Mouse (Mus musculus): ENCODE results near the gene Wdr91. TPM values are rescaled to one million over a fixed set of nuclear protein-coding genes. Genes with fewer than 3 reads are reported as not detected.

The Wdr91 gene
- polyA plus RNA-seq, 1 experiment from 2014 or later: 15.0 TPM

DNA sequence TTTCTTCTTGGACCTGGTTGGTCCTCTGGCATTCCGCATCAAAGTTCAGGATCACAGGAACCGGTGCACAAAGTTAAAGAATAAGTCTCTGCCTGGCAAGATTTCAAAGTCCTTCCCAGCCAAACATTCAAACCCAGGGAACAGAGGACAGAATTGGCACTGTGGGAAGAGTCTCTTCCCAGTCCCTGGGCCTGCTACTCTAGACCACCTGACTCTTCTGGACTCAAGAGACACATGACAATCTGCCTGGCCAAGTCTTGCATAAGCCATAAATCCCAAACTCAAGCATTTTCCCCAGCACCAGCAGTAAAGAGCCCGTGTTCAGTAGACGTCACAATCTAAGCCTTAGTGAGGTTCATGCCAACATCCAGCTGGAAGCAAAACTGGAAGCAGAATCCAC is 4.0 kb downstream of the Wdr91 start:
- Histone ChIP-seq H3K27me3 (ENCODE audit: control insufficient read depth, insufficient read depth, low read length) (no peaks in the 10 kb centered on the region), H3K4me1 (replicated peaks; ENCODE audit: control insufficient read depth, insufficient read depth, low read length) (peaks cover 12% of the 10 kb centered on the region; the same call in 1 of the 2 replicates), H3K36me3 (replicated peaks; ENCODE audit: control insufficient read depth, insufficient read depth) (peaks cover 57% of the 10 kb centered on the region), H3K9me3 (ENCODE audit: control insufficient read depth, low read length) (no peaks in the 10 kb centered on the region), H3K27ac (no peak overlapping the region), H3K4me3 (replicated peaks; ENCODE audit: low read length) (no peak overlapping the region), H3K4me2 (replicated peaks) (no peak overlapping the region), H3K9ac (no peak overlapping the region)
- WGBS: 94% methylated on average over 4 of the region's 4 CpGs
- ATAC-seq (ENCODE audit: low FRiP score) (no peak), DNase-seq (ENCODE audit: low spot score) (no peak)

GRCm38 (mm10) chr6:34906125-34906524 is 4.6 kb downstream of the Wdr91 start:
- DNase-seq (ENCODE audit: low spot score): no peak
- no peak overlapping the region for H3K27ac ChIP-seq
- H3K9ac ChIP-seq: no peak overlapping the region
- H3K4me2 ChIP-seq (replicated peaks): no peak overlapping the region
- H3K4me3 ChIP-seq (replicated peaks; ENCODE audit: low read length): no peak overlapping the region
- peaks cover 12% of the 10 kb centered on the region; the same call in 1 of the 2 replicates for H3K4me1 ChIP-seq (replicated peaks; ENCODE audit: control insufficient read depth, insufficient read depth, low read length)
- no peaks in the 10 kb centered on the region for H3K27me3 ChIP-seq (ENCODE audit: control insufficient read depth, insufficient read depth, low read length)
- H3K9me3 ChIP-seq (ENCODE audit: control insufficient read depth, low read length): no peaks in the 10 kb centered on the region
- no peak for ATAC-seq (ENCODE audit: low FRiP score)
- WGBS: 88% methylated on average over 2 of the region's 2 CpGs
- H3K36me3 ChIP-seq (replicated peaks; ENCODE audit: control insufficient read depth, insufficient read depth): peaks cover 61% of the 10 kb centered on the region

GRCm38 (mm10) chr6:34904361-34904760 is 6.3 kb downstream of the Wdr91 start:
- Histone ChIP-seq H3K4me3 (replicated peaks; ENCODE audit: low read length) (no peak overlapping the region), H3K27me3 (ENCODE audit: control insufficient read depth, insufficient read depth, low read length) (no peaks in the 10 kb centered on the region), H3K27ac (no peak overlapping the region), H3K4me1 (replicated peaks; ENCODE audit: control insufficient read depth, insufficient read depth, low read length) (peaks cover 5% of the 10 kb centered on the region; the same call in 1 of the 2 replicates), H3K36me3 (replicated peaks; ENCODE audit: control insufficient read depth, insufficient read depth) (peaks cover 67% of the 10 kb centered on the region), H3K9me3 (ENCODE audit: control insufficient read depth, low read length) (no peaks in the 10 kb centered on the region), H3K4me2 (replicated peaks) (no peak overlapping the region), H3K9ac (no peak overlapping the region)
- WGBS: 96% methylated on average over 6 of the region's 6 CpGs
- no peak for ATAC-seq (ENCODE audit: low FRiP score)
- no peak for DNase-seq (ENCODE audit: low spot score)

DNA sequence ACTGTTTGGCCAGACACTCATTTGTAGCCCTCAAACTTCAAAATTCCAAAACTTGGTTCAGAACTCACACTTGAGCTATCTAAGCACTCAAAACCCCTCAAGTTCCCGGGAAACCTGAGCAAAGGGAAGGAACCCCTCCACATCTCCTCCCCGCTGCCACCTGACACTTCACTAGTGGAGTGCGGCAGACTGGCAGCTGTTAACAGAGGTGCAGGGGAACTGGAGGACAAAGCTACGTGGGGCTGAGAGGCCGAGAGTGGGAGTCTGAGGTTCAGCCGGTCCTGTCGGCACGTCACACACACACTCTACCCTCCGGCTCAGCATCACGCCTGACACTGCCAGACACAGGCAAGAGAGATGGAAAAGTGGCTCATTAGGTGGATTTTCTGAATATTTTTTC is 6.8 kb downstream of the Wdr91 start:
- WGBS: 92% methylated on average over 10 of the region's 10 CpGs
- Histone ChIP-seq H3K36me3 (replicated peaks; ENCODE audit: control insufficient read depth, insufficient read depth) (peaks cover 72% of the 10 kb centered on the region), H3K9ac (no peak overlapping the region), H3K27ac (no peak overlapping the region), H3K4me1 (replicated peaks; ENCODE audit: control insufficient read depth, insufficient read depth, low read length) (0 out of 2 replicates have a peak, but pooled peaks cover 2% of the 10 kb centered on the region), H3K27me3 (ENCODE audit: control insufficient read depth, insufficient read depth, low read length) (no peaks in the 10 kb centered on the region), H3K4me2 (replicated peaks) (no peak overlapping the region), H3K9me3 (ENCODE audit: control insufficient read depth, low read length) (no peaks in the 10 kb centered on the region), H3K4me3 (replicated peaks; ENCODE audit: low read length) (no peak overlapping the region)
- no peak for DNase-seq (ENCODE audit: low spot score)
- no peak for ATAC-seq (ENCODE audit: low FRiP score)

DNA sequence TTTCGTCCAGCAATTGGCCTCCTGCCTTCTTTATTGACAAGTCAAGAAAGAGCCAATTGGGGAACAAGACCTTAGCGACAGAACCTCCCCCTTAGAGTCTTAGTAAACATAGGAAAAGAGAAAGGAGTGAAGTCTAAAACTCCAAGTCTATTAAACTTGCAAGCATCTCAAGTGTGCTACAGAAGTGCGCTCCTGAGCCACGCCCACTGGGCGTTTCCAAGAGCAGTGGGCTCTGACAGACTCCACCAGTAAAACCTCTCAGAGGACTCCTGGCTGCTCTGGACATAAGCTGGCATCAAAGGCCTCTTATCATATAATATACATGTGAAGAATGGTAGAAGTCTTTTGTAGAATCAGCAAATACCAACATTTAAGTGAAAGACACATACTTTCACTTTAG is 7.2 kb downstream of the Wdr91 start:
- H3K4me3 ChIP-seq (replicated peaks; ENCODE audit: low read length): no peak overlapping the region
- H3K9ac ChIP-seq: no peak overlapping the region
- DNase-seq (ENCODE audit: low spot score) (no peak), ATAC-seq (ENCODE audit: low FRiP score) (no peak)
- H3K4me1 ChIP-seq (replicated peaks; ENCODE audit: control insufficient read depth, insufficient read depth, low read length): 0 out of 2 replicates have a peak, but pooled peaks cover 2% of the 10 kb centered on the region
- H3K27ac ChIP-seq: no peak overlapping the region
- WGBS: 86% methylated on average over 5 of the region's 5 CpGs
- peaks cover 74% of the 10 kb centered on the region for H3K36me3 ChIP-seq (replicated peaks; ENCODE audit: control insufficient read depth, insufficient read depth)
- no peaks in the 10 kb centered on the region for H3K9me3 ChIP-seq (ENCODE audit: control insufficient read depth, low read length)
- H3K27me3 ChIP-seq (ENCODE audit: control insufficient read depth, insufficient read depth, low read length): no peaks in the 10 kb centered on the region
- no peak overlapping the region for H3K4me2 ChIP-seq (replicated peaks)

DNA sequence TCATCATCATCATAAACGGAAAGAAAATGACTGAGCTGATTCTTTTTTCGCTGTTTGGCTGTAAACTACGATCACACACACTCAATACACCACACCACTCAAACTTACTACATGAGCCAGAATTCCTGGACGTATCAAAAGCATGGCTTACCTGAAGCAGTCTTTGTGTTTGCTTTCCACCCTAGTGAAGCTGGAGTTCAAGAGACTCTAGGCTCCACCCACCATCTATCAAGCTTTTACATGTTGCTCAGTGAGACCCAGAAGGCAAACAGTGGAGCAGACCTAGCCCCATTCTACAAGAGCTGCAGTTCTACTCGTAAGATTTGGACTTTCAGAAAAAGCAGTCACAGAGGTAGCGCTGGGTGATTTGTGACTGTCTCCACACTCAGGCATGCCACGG is 8.1 kb downstream of the Wdr91 start:
- WGBS: 92% methylated on average over 7 of the region's 7 CpGs
- ATAC-seq (ENCODE audit: low FRiP score): no peak
- H3K36me3 ChIP-seq (replicated peaks; ENCODE audit: control insufficient read depth, insufficient read depth): peaks cover 74% of the 10 kb centered on the region

DNA sequence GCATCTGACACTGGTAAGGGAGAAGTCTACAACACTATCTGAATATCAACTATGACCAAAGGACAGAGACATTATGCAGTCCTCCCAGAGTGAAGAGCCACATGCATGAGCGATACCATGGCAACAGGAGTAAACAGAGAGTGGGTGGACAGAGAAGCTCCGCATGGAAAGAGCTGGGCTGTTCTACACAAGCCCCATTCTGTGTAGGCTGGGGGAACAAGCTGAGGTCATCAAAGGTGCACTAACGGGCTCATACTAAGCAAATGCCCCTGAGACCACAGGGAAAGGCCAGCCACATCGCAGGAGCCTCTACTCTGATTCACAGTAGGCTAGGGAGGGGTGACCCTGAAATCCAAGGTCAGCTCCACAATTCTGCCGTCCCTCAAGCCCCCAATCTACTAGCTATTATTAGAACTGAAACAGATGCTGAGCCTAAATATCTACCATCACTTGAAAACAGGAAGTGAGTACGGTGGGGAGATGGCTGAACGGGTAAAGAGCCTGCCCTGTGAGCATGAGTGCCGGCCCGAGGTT is 8.7 kb downstream of the Wdr91 start:
- Histone ChIP-seq H3K4me1 (replicated peaks; ENCODE audit: control insufficient read depth, insufficient read depth, low read length) (0 out of 2 replicates have a peak, but pooled peaks cover 2% of the 10 kb centered on the region), H3K27me3 (ENCODE audit: control insufficient read depth, insufficient read depth, low read length) (no peaks in the 10 kb centered on the region), H3K4me3 (replicated peaks; ENCODE audit: low read length) (no peak overlapping the region), H3K9ac (no peak overlapping the region), H3K27ac (no peak overlapping the region), H3K36me3 (replicated peaks; ENCODE audit: control insufficient read depth, insufficient read depth) (peaks cover 75% of the 10 kb centered on the region), H3K9me3 (ENCODE audit: control insufficient read depth, low read length) (no peaks in the 10 kb centered on the region), H3K4me2 (replicated peaks) (no peak overlapping the region)
- no peak for DNase-seq (ENCODE audit: low spot score)
- no peak for ATAC-seq (ENCODE audit: low FRiP score)
- 56% methylated on average over 9 of the region's 9 CpGs for WGBS

More for the DNA sequence above, 8.1 kb downstream of the Wdr91 start:
- Histone ChIP-seq H3K9me3 (ENCODE audit: control insufficient read depth, low read length) (no peaks in the 10 kb centered on the region), H3K4me1 (replicated peaks; ENCODE audit: control insufficient read depth, insufficient read depth, low read length) (0 out of 2 replicates have a peak, but pooled peaks cover 2% of the 10 kb centered on the region), H3K4me3 (replicated peaks; ENCODE audit: low read length) (no peak overlapping the region), H3K27ac (no peak overlapping the region), H3K9ac (no peak overlapping the region), H3K27me3 (ENCODE audit: control insufficient read depth, insufficient read depth, low read length) (no peaks in the 10 kb centered on the region), H3K4me2 (replicated peaks) (no peak overlapping the region)
- no peak for DNase-seq (ENCODE audit: low spot score)

DNA sequence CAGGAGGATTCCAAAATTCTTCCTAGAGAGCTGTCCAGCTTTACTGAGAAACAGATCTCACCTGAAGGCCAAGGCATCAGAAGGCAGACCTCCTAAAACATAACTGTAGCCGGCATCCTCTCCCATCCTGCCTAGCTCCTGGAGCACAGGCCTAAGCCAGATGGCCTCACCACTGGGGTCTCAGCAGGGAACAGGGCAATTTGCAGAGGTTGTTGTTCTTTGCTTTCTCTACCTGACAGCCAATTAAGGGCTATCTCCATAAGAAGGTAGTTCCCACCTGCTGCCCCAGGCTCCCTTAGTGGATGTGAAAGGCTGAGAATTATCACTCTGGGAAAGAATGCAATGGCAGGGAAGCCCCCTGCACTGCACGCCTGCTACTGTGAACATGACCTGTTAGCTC is 9.7 kb downstream of the Wdr91 start:
- Histone ChIP-seq H3K27me3 (ENCODE audit: control insufficient read depth, insufficient read depth, low read length) (no peaks in the 10 kb centered on the region), H3K9me3 (ENCODE audit: control insufficient read depth, low read length) (no peaks in the 10 kb centered on the region), H3K27ac (no peak overlapping the region; the same call in 1 of the 2 replicates), H3K4me3 (replicated peaks; ENCODE audit: low read length) (no peak overlapping the region), H3K4me1 (replicated peaks; ENCODE audit: control insufficient read depth, insufficient read depth, low read length) (0 out of 2 replicates have a peak, but pooled peaks cover 2% of the 10 kb centered on the region), H3K9ac (no peak overlapping the region), H3K36me3 (replicated peaks; ENCODE audit: control insufficient read depth, insufficient read depth) (peaks cover 69% of the 10 kb centered on the region), H3K4me2 (replicated peaks) (no peak overlapping the region)
- ATAC-seq (ENCODE audit: low FRiP score) (no peak), DNase-seq (ENCODE audit: low spot score) (no peak)
- WGBS: 64% methylated on average over 2 of the region's 2 CpGs

DNA sequence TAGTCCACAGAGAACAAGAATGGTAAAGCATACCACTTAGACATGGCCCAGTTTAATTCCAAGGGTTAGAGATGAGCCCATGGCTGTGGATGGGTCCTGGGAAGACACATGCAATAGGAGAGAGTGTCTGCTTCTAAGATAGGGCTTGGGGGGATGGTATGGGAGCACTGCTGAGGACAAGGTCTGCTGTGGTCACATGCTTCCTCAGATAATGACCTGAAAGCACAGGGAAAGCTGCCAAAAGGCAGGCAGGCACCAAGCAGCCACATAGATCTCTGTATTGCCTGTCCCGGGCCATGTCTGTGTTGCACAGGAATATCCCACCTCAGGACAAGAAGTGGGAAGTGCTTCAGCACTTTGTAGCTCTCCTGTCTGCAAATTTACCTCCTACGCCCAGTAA is 11.5 kb downstream of the Wdr91 start:
- no peaks in the 10 kb centered on the region for H3K27me3 ChIP-seq (ENCODE audit: control insufficient read depth, insufficient read depth, low read length)
- H3K4me2 ChIP-seq (replicated peaks): no peak overlapping the region
- no peaks in the 10 kb centered on the region for H3K9me3 ChIP-seq (ENCODE audit: control insufficient read depth, low read length)
- H3K4me1 ChIP-seq (replicated peaks; ENCODE audit: control insufficient read depth, insufficient read depth, low read length): 0 out of 2 replicates have a peak, but pooled peaks cover 2% of the 10 kb centered on the region
- H3K4me3 ChIP-seq (replicated peaks; ENCODE audit: low read length): no peak overlapping the region
- H3K9ac ChIP-seq: no peak overlapping the region
- DNase-seq (ENCODE audit: low spot score) (no peak), ATAC-seq (ENCODE audit: low FRiP score) (no peak)
- H3K27ac ChIP-seq: no peak overlapping the region
- peaks cover 69% of the 10 kb centered on the region for H3K36me3 ChIP-seq (replicated peaks; ENCODE audit: control insufficient read depth, insufficient read depth)
- 87% methylated on average over 2 of the region's 2 CpGs for WGBS
